Mouse (Mus musculus) heart, adult 2 months (tissue): ENCODE data around the gene Kctd17.

ENCODE experiments used
- CTCF ChIP-seq: fragments of 200-600 bp; IDR thresholded peaks from 2 replicates; pipeline ENCODE4 v1.8.1; 2022; ENCODE audit warnings: antibody characterized with exemption, mild to moderate bottlenecking, moderate library complexity
- POLR2A ChIP-seq: fragments of 200-500 bp; IDR thresholded peaks from 2 replicates; pipeline ENCODE4 v1.6.1; 2011; ENCODE audit warnings: mild to moderate bottlenecking, low read depth, low read length, control low read depth; ENCODE audit not compliant: insufficient read depth

GRCm38 (mm10) chr15:78436380-78437192, 8.2 kb downstream of the Kctd17 start:
- TF ChIP-seq POLR2A (no peak), CTCF (peak; percentile 59)
